Mouse (Mus musculus) layer of hippocampus, adult 11-12 months (tissue): Measurements from ENCODE around the gene Actg1.
A peak's percentile ranks its signal among the peaks of the same experiment; 100 is the strongest.

ENCODE experiments used
- DNase-seq: peaks from one replicate; pipeline ENCODE4 v3.0.0; 2022; ENCODE audit warnings: low spot score

The Actg1 gene

GRCm38 (mm10) chr11:120310813-120311312 lies 37.5 kb downstream of the Actg1 start:
- peak; percentile 94 for DNase-seq

- DNase-seq = no peak
These were observed 39.7 kb downstream of the Actg1 start for GRCm38 (mm10) chr11:120308441-120309320.

GRCm38 (mm10) chr11:120307566-120308430 lies 40.5 kb downstream of the Actg1 start:
- peak; percentile 97 for DNase-seq

- DNase-seq = no peak
These were observed 41.3 kb downstream of the Actg1 start for GRCm38 (mm10) chr11:120307132-120307413.

- no peak for DNase-seq
These were observed 41.8 kb downstream of the Actg1 start for GRCm38 (mm10) chr11:120306366-120307131.

DNA sequence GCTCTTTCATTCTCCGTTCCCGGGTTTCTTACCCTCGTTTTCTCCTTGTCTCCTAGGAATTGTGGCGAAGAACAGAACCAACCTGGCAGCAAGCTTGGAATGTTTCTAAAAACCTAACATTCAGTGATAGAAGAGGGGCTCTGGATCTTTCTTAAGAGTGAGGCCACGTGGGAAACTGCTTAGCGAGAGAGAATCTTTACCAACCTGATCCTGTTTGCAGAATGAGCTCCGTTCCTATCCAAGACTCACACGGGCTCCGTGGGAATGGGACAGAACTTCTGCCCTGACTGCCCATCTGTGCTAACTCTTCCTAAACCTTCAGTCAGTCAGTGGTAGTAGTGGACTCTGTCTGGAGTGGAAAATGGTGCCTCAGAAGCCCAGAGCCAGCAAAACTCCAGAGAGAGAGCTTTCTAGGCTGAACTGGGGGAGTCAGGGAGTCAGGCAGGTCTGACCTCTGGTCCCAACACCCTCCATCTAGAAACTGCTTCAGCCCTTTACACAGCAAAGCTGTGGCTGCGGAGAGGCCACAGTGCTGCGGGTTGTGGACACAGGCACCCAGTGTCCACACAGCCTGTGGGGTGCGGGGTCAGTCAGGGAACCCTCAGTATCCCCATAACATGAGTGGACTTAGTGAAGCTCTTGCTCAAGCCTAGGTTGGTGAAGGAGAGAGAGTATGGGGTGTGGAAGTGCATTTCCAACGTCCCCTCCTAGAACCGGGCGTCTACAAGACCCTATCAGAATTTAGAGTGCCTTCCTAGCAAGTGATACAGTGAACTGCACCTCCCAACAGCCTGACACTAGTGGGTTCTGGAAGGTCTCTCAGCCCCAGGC lies 42.6 kb downstream of the Actg1 start:
- DNase-seq = no peak

DNA sequence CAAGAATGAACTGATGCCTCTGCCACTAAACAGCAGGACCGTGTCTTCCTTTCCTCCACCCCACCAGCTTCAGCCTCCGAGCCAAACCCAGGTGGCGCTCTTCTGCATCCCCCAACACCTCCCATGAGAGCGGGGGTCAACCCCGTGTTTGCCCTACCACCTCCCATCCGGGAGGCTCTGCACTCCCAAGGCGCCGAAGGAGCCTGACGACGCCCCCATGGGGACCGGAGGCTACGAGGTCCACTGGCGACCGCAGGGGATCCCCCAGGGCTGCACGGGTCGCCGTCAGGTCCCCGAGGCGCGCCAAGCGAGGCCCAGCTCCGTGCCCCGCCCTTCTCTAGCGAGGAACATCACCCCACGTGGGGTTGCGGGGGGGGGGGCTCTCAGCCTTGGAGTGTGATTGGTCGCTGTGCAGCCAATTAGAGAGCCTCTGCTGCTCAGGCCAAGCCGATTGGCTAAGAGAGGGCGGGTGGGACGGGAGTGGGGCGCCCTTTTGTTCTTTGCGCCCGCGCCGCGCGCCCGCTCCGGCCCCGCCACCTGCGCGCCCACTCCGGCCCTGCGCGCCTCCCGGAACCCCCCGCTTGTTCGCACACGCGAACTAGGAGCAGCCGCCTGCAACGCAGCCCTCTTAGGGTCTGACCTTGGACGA lies 43.3 kb downstream of the Actg1 start:
- DNase-seq = peak; percentile 81

- no peak for DNase-seq
These were observed 44.0 kb downstream of the Actg1 start for GRCm38 (mm10) chr11:120304350-120304694.

- DNase-seq = no peak
These were observed 44.6 kb downstream of the Actg1 start for GRCm38 (mm10) chr11:120303559-120304349.

DNA sequence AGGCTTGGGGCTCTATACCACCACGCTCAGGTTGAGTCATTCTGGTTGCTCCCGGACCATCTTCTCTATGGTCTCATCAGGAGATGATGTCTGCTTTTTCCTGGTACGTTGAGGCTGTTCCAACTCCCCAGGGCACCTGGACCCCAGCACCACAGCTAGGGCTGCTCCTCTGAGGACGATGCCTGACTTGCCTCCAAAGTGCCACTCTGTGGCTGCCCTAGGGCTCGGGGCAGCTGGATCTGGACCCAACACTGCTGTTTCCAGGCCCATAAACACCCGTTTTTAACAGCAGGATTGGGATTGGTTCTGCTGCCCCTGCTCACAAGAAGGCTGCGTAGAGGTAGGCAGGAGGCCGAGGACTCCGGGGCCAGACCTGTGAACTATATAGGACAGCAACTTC lies 45.2 kb downstream of the Actg1 start:
- no peak for DNase-seq

- no peak for DNase-seq
These were observed 48.9 kb downstream of the Actg1 start for GRCm38 (mm10) chr11:120299484-120299883.

GRCm38 (mm10) chr11:120298441-120299141 lies 49.8 kb downstream of the Actg1 start:
- DNase-seq = no peak

GRCm38 (mm10) chr11:120297767-120298166 lies 50.6 kb downstream of the Actg1 start:
- no peak for DNase-seq

- no peak for DNase-seq
These were observed 51.8 kb downstream of the Actg1 start for GRCm38 (mm10) chr11:120296305-120297144.
